Mouse (Mus musculus): Measurements from ENCODE around the gene Il1r2. TPM values are rescaled to one million over a fixed set of nuclear protein-coding genes. Genes with fewer than 3 reads are reported as not detected.
A peak's percentile ranks its signal among the peaks of the same experiment; 100 is the strongest.

Gene Il1r2
- polyA plus RNA-seq, 1 experiment from 2014 or later = 5.1 TPM

DNA sequence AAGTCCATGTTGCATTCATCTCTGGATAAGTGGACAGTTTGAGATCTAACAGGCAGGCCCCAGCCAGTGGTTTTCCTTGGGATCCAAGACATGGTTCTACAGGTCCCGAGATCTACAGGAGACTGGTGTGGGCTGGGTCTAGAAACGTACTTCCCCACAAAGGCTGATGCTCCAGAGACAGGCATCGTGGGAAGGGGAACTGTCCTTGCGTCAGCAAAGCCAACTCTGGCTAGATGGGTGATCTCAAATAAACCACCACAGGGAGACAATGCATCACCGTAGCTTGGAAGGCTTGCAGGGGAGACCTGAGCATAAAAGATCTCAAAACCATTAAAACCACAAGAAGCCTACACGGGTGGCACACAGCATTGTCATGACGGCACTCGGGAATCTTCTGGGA lies 9.4 kb upstream of the Il1r2 start:
- H3K4me2 ChIP-seq = no peak overlapping the region
- no peaks in the 10 kb centered on the region for H3K9me3 ChIP-seq

DNA sequence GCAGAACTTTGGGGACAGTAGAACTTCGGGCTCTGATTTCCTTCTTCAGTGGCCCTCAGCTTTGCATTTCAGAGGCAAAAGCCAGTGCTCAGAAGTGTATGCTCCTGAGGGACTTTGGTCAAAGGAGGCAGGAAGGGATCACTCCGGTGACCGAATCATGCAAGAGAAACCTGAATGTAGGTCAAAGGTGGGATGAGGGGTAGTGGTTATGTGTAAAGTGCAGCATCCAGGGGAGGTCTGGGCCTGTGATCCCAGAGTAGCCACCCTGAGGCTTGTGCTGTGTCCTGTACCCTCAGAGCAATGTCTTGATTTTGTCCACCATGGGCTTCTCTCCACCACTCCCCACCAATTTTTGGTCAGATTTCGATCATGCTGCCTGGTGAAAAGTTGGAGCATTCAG lies 1.3 kb upstream of the Il1r2 start:
- Histone ChIP-seq H3K9me3 (no peaks in the 10 kb centered on the region), H3K4me1 (no peaks in the 10 kb centered on the region), H3K27me3 (replicated peaks) (no peaks in the 10 kb centered on the region), H3K36me3 (no peaks in the 10 kb centered on the region), H3K4me2 (no peak overlapping the region), H3K9ac (no peak overlapping the region), H3K27ac (no peak overlapping the region), H3K4me3 (replicated peaks) (no peak overlapping the region)
- no peak for ATAC-seq (ENCODE audit: insufficient read depth, low FRiP score, low read depth)
- WGBS = 73% methylated on average over 4 of the region's 4 CpGs

More for the DNA sequence above, 9.4 kb upstream of the Il1r2 start:
- Histone ChIP-seq H3K4me3 (replicated peaks) (no peak overlapping the region), H3K36me3 (no peaks in the 10 kb centered on the region), H3K27ac (no peak overlapping the region), H3K9ac (no peak overlapping the region), H3K27me3 (replicated peaks) (no peaks in the 10 kb centered on the region), H3K4me1 (0 out of 2 replicates have a peak, but pooled peaks cover 3% of the 10 kb centered on the region)
- WGBS = 86% methylated on average over 8 of the region's 8 CpGs
- ATAC-seq (ENCODE audit: insufficient read depth, low FRiP score, low read depth) = no peak

DNA sequence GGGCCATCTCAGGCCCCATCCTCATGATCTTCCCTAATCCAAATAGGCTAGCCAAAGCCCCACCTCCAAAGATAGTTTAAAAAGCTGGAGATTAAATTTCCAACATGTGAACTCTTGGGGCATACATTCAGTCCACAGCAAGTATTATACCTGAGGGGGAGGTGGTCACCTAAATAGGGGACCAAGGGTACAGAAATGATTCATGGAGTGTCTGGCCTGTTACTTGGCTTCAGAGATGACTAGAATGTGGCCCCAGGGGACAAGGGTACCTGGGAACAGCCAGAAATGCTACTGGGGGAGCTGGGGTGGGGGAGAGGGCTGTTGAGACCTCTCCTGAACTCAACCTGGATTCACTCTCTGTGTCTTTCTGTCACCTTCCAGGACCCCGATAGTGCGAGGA lies 3.4 kb downstream of the Il1r2 start:
- no peaks in the 10 kb centered on the region for H3K4me1 ChIP-seq
- no peaks in the 10 kb centered on the region for H3K36me3 ChIP-seq
- ATAC-seq (ENCODE audit: insufficient read depth, low FRiP score, low read depth) = no peak
- H3K4me3 ChIP-seq (replicated peaks) = no peak overlapping the region
- no peaks in the 10 kb centered on the region for H3K27me3 ChIP-seq (replicated peaks)
- no peak overlapping the region for H3K27ac ChIP-seq
- no peaks in the 10 kb centered on the region for H3K9me3 ChIP-seq
- no peak overlapping the region for H3K9ac ChIP-seq
- 93% methylated on average over 2 of the region's 2 CpGs for WGBS
- H3K4me2 ChIP-seq = no peak overlapping the region

DNA sequence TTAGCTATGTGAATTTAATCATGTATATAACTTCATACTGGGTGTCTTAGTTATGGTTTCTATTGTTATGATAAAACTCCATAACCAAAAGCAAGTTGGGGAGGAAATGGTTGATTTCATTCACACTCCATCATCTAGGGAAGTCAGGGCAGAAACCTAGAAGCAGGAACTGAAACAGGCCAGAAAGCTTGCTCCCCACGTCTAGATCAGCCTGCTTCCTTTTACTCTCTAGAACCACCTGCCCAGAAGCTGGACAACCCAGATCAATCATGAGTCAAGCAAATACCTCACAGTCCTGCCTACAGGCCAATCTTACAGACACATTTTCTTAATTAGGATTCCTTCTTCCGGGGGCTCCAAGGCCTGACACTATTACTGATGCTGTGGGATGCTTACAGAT lies 7.2 kb downstream of the Il1r2 start:
- H3K4me2 ChIP-seq = no peak overlapping the region
- H3K27ac ChIP-seq = no peak overlapping the region
- H3K4me1 ChIP-seq = peaks cover 3% of the 10 kb centered on the region; the same call in 1 of the 2 replicates
- H3K9ac ChIP-seq = no peak overlapping the region
- H3K9me3 ChIP-seq = no peaks in the 10 kb centered on the region
- no peak for ATAC-seq (ENCODE audit: insufficient read depth, low FRiP score, low read depth)
- H3K4me3 ChIP-seq (replicated peaks) = no peak overlapping the region
- no peaks in the 10 kb centered on the region for H3K36me3 ChIP-seq
- WGBS = 75% methylated on average over 2 of the region's 2 CpGs
- no peaks in the 10 kb centered on the region for H3K27me3 ChIP-seq (replicated peaks)

DNA sequence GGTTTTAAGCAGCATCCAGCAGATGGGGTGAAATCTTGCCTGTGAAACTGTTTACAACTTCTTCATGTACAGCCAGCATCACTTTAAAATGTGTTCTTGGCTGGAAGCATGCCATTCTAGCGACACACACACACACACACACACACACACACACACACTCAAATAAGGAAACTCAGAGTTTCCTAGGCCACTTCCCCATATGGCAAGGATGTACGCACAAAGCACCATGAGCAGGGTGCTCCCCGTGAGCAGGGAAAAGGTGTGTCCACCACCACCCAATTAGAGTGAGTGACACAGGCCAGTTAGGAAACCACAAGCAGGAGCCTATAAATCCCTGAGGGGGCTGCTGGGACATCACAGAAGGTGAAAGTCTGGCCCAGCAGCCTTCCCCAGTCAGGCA lies 10.5 kb downstream of the Il1r2 start:
- WGBS = 44% methylated on average over 3 of the region's 3 CpGs
- Histone ChIP-seq H3K4me1 (peaks cover 3% of the 10 kb centered on the region; the same call in 1 of the 2 replicates), H3K9me3 (no peaks in the 10 kb centered on the region), H3K27ac (no peak overlapping the region), H3K36me3 (no peaks in the 10 kb centered on the region), H3K27me3 (replicated peaks) (no peaks in the 10 kb centered on the region), H3K9ac (no peak overlapping the region), H3K4me3 (replicated peaks) (no peak overlapping the region), H3K4me2 (no peak overlapping the region)
- ATAC-seq (ENCODE audit: insufficient read depth, low FRiP score, low read depth) = no peak

DNA sequence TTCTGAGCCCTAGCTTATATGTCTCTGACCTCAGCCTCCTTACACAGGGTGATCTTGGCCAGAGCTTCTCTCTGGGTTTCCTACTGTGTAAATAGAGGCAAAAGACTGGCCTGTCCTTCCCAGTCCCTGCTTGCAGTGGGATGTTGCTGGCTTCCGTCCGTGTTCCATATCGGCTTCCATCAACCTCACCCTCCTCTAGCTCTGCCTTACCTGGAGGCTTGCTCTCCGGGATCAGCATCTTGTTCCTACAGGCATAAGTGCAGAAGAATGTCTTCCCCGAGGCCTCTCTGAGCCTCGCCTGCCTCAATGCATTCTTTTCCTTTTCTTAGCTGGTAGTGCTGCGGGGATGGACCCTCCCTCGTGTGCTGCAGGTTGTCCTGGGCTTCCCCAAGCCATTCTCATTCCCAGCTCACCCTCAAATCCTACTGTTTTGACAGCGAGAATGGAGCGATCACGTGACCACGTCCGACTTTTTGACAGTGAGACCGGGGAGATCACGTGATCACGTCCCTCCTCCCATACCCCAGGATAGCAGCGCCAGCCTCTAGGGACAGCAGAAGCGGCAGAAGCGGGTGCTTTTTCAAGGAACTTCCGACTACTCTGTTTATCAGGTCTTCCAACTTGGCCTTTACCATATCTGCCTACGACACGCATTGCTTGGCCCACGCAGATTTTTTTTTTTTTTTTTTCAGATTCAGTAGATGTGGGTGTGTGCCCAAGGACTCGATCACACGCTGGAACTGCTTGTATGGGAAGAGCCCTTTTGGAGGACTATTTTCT lies 11.7 kb downstream of the Il1r2 start:
- Histone ChIP-seq H3K4me2 (peak overlapping the region; percentile 66), H3K4me3 (replicated peaks) (peak overlapping the region; percentile 40), H3K4me1 (peaks cover 3% of the 10 kb centered on the region; the same call in 1 of the 2 replicates), H3K9me3 (no peaks in the 10 kb centered on the region), H3K27me3 (replicated peaks) (no peaks in the 10 kb centered on the region), H3K9ac (no peak overlapping the region), H3K36me3 (no peaks in the 10 kb centered on the region), H3K27ac (no peak overlapping the region)
- peak; percentile 66; the same call in 1 of the 2 replicates for ATAC-seq (ENCODE audit: insufficient read depth, low FRiP score, low read depth)
- WGBS = 3% methylated on average over 25 of the region's 25 CpGs

DNA sequence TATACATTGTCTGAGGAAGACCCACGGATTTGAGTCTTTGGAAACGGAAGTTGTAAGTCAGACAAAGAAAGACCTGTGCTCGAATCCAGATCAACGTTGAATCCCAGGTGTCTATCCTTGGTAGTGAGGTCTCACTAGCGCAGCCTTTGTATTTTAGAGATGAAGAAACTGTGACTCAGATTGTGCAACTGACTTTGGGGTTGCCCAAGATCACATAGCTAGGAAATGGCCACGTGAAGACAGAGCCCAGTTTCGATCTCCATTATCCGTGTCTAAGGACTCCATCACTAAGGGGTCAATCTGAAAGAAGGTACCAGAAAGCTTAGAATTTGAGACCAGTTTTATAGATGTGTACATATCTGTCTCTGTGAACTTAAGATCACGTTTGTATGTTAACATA lies 17.3 kb downstream of the Il1r2 start:
- Histone ChIP-seq H3K4me3 (replicated peaks) (no peak overlapping the region), H3K27ac (no peak overlapping the region), H3K36me3 (no peaks in the 10 kb centered on the region), H3K9ac (no peak overlapping the region), H3K9me3 (no peaks in the 10 kb centered on the region), H3K27me3 (replicated peaks) (no peaks in the 10 kb centered on the region), H3K4me2 (no peak overlapping the region), H3K4me1 (no peaks in the 10 kb centered on the region; the same call in 1 of the 2 replicates)
- ATAC-seq (ENCODE audit: insufficient read depth, low FRiP score, low read depth) = no peak
- 86% methylated on average over 9 of the region's 9 CpGs for WGBS

DNA sequence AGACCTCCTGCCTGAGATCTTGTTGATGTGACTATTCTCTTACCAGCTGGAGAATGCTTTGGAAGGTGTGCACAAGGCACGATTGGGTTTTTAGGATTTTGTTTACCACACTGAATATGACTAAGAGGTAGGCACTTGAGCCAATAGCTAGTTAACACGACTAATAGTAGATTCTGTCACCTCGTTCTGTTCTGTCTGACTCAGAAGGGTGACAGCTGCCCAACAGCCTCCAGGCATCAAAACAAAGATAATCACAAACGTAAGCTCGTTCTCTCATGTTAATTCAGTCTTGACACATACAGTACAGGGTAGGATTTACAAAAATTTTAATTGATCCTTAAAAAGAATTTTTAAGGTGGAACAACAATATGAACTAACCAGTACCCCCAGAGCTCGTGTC lies 18.7 kb downstream of the Il1r2 start:
- H3K9me3 ChIP-seq = no peaks in the 10 kb centered on the region
- H3K9ac ChIP-seq = no peak overlapping the region
- no peak overlapping the region for H3K27ac ChIP-seq
- H3K4me1 ChIP-seq = no peaks in the 10 kb centered on the region
- 63% methylated on average over 6 of the region's 6 CpGs for WGBS
- no peak overlapping the region for H3K4me3 ChIP-seq (replicated peaks)
- H3K27me3 ChIP-seq (replicated peaks) = no peaks in the 10 kb centered on the region
- no peaks in the 10 kb centered on the region for H3K36me3 ChIP-seq
- ATAC-seq (ENCODE audit: insufficient read depth, low FRiP score, low read depth) = no peak
- H3K4me2 ChIP-seq = no peak overlapping the region

DNA sequence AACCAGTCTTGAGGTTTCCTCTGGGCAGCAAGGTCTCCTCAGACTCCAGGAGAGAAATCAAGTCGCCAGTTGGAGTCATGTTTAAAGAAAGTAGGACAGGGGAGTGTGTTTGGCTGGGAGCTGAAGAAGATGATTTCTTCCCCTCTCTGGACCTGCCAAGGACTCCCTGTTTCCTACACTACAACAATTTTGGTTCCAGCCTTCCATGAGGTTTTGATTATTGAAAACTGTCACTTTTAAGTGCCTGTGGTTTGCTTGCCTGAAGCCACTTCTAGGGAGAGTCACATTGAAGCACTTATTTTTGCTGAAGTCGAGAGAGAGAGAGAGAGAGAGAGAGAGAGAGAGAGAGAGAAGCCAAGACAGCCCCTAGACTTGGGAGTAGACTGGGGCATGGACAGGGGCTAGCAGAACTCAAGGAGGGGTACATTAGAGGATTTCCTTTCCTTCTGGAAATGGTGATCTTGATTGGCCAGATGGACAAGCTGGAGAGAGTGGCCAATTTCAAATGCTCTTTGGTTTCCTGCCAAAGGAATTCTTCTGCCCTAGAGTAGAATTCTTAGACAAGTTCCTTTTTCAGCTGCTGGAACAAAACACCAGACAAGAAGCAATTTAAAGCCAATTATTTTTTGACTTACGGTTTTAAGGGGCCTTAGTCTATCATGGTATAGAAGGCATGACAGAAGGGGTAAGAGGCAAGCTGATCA lies 20.9 kb downstream of the Il1r2 start:
- no peak overlapping the region for H3K4me3 ChIP-seq (replicated peaks)
- no peak for ATAC-seq (ENCODE audit: insufficient read depth, low FRiP score, low read depth)

DNA sequence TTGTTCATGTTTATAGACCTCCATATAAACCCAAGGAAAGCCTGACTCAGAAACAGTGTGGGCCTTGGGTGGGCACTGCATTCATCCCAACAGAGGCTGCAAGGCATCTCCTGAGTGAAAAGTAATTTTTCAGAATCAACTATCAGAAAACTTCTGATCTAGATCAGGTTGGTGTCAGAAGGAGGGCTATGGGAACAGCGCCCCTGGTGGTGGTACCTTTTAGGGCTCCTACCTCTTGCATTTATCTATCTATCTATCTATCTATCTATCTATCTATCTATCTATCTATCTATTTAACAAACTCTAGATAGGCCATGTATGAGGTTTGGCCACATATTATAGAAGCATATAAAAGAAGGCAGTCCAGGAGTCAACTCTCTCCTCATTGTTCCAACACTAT lies 21.7 kb downstream of the Il1r2 start:
- ATAC-seq (ENCODE audit: insufficient read depth, low FRiP score, low read depth) = no peak
- H3K9me3 ChIP-seq = no peaks in the 10 kb centered on the region
- no peak overlapping the region for H3K9ac ChIP-seq
- H3K27me3 ChIP-seq (replicated peaks) = no peaks in the 10 kb centered on the region
- WGBS = 17% methylated on average over 1 of the region's 1 CpGs
- H3K27ac ChIP-seq = no peak overlapping the region
- H3K4me3 ChIP-seq (replicated peaks) = no peak overlapping the region
- H3K4me2 ChIP-seq = no peak overlapping the region
- H3K36me3 ChIP-seq = no peaks in the 10 kb centered on the region
- no peaks in the 10 kb centered on the region for H3K4me1 ChIP-seq

More for the DNA sequence above, 20.9 kb downstream of the Il1r2 start:
- Histone ChIP-seq H3K4me1 (no peaks in the 10 kb centered on the region), H3K27ac (no peak overlapping the region), H3K9ac (no peak overlapping the region), H3K4me2 (no peak overlapping the region), H3K27me3 (replicated peaks) (no peaks in the 10 kb centered on the region), H3K36me3 (no peaks in the 10 kb centered on the region), H3K9me3 (no peaks in the 10 kb centered on the region)
- 57% methylated on average over 3 of the region's 3 CpGs for WGBS

DNA sequence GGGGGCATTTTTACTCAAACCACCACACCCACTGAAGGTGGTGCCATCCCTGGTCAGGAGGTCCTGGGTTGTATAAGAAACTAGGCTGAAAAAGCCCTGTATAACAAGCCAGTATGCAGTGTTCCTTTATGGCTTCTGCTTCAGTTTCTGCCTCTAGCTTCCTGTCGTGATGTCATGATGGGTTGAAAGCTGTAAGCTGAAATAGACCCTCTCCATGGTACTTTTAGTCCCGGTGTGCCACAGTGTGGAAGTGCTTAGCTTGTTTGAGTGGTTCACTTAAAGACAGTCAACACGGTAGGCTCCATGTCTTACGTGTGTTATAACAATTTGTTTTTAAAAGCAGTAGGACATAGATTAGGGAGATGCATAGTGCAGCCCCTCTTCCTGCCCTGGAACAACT lies 32.4 kb downstream of the Il1r2 start:
- H3K27me3 ChIP-seq (replicated peaks) = no peaks in the 10 kb centered on the region
- H3K9me3 ChIP-seq = no peaks in the 10 kb centered on the region
- 64% methylated on average over 4 of the region's 4 CpGs for WGBS
- H3K4me1 ChIP-seq = no peaks in the 10 kb centered on the region
- H3K4me2 ChIP-seq = no peak overlapping the region
- no peak overlapping the region for H3K9ac ChIP-seq
- ATAC-seq (ENCODE audit: insufficient read depth, low FRiP score, low read depth) = no peak; the same call in 1 of the 2 replicates
- H3K27ac ChIP-seq = peak overlapping the region; percentile 51; the same call in 1 of the 2 replicates
- H3K4me3 ChIP-seq (replicated peaks) = no peak overlapping the region
- H3K36me3 ChIP-seq = no peaks in the 10 kb centered on the region

DNA sequence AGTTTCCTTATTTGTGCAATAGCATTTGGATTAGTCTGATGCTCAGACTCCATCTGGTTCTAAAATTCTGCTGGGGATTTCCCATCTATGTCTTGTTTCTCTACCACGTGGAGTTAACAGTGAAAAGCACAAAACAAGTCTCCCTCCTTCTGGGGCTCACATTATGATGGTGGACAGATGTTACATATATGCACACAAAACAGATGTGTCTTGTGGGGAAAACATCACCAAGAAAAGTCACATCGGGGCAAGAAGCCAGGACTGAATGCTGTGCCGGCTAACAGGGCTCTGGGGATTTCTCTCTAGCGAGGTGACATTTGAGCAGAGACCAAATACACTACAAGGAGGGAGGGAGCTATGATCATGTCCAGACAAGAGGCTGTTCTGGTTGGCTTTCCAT lies 32.8 kb downstream of the Il1r2 start:
- Histone ChIP-seq H3K4me2 (no peak overlapping the region), H3K27ac (no peak overlapping the region), H3K9ac (no peak overlapping the region), H3K9me3 (no peaks in the 10 kb centered on the region), H3K27me3 (replicated peaks) (no peaks in the 10 kb centered on the region), H3K36me3 (no peaks in the 10 kb centered on the region), H3K4me3 (replicated peaks) (no peak overlapping the region), H3K4me1 (no peaks in the 10 kb centered on the region)
- WGBS = 45% methylated on average over 4 of the region's 4 CpGs
- ATAC-seq (ENCODE audit: insufficient read depth, low FRiP score, low read depth) = no peak; the same call in 1 of the 2 replicates
